In the genomic region with DNA sequence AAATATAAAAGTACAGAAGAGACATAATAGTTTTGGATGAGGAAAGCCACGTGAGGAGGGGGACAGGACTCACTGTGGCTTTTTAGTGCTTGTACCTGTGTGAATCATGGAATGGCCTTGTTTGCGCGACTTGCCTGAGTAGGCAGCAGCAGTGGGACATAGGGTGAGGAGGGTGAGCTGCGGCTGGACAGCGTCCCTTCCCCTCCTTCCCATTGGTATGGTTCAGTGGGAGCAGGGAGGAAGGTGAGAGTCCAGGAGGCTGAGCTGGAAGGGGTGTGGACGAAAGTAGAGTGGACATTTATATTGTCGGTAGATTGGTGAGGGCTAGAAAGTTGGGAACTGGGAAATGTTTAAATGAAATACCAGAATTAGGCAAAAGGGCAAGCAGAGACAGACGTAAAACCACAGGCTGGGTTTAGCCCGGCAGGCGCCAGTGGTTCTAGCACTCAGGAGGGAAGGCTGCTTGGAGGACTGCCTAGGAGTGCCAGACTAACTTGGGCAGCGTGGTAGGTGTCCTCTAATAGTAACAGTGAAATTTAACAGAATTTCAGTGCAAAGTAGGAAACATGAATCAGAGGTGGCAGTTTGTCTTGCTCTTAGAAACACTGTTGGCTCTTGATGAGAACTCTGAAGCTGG, we compare ENCODE assay signal across 23 mouse cellular contexts. TPM values are rescaled to one million over a fixed set of nuclear protein-coding genes. Genes with fewer than 3 reads are reported as not detected.
DNase-seq lines count a peak whose midpoint lies in the region; ATAC-seq lines count a peak whose summit lies in the region.
"Had no signal": no experiment of that assay in that cellular context is flagged by ENCODE, and none has a peak within 500 bp of the region (broad histone marks: within the 10 kb centered on the region; RNA-seq: fewer than 3 reads in every experiment).

No protein-coding gene starts in this region.

- H3K36me3 ChIP-seq in hindbrain, embryonic 16.5 days (ENCODE audit: control insufficient read depth, insufficient read depth, low read length) = no peaks in the 10 kb centered on the region; the same call in 1 of the 2 replicates

- no peak overlapping the region for H3K27ac ChIP-seq in hindbrain, embryonic 16.5 days (ENCODE audit: low read depth, low read length)
- H3K27ac ChIP-seq: embryonic facial prominence, embryonic 15.5 days; heart, embryonic 10.5 days; hindbrain, embryonic 14.5 days; limb, embryonic 15.5 days; midbrain, embryonic 12.5 days; neural tube, embryonic 15.5 days had no signal

- H3K27me3 ChIP-seq in hindbrain, embryonic 16.5 days (replicated peaks; ENCODE audit: control insufficient read depth, insufficient read depth, low read length) = no peaks in the 10 kb centered on the region
- H3K27me3 ChIP-seq: embryonic facial prominence, embryonic 15.5 days; limb, embryonic 15.5 days; midbrain, embryonic 12.5 days; neural tube, embryonic 15.5 days had no signal

- peak; percentile 44 for DNase-seq in adrenal gland, adult 2 months
- DNase-seq in adrenal gland, postnatal 4 days (ENCODE audit: low spot score in 2 of 2) = no peak
- peak; percentile 26 to 27 for DNase-seq in heart, adult 18-20 months
- DNase-seq in heart, postnatal 25 days (ENCODE audit: low spot score) = no peak
- DNase-seq in kidney, postnatal 36 days = peak; percentile 17 to 25
- DNase-seq in kidney, adult 8-10 months = no peak
- peak; percentile 24 for DNase-seq in brain, adult 2 months (ENCODE audit: low read depth, low spot score)
- DNase-seq: cerebellum, adult 9-10 months; gastrocnemius, postnatal 14 days; heart, postnatal 14 days; left cerebral cortex, postnatal 4 days; lung, adult 18-20 months; lung, postnatal 10 days; right cerebral cortex, adult 18-20 months; thymus, adult 2 months had no signal

- H3K9me3 ChIP-seq in hindbrain, embryonic 16.5 days (ENCODE audit: control insufficient read depth, low read length) = no peaks in the 10 kb centered on the region
- H3K9me3 ChIP-seq: embryonic facial prominence, embryonic 15.5 days; heart, embryonic 10.5 days; limb, embryonic 15.5 days; midbrain, embryonic 12.5 days; neural tube, embryonic 15.5 days had no signal

- no peaks in the 10 kb centered on the region for H3K4me1 ChIP-seq in hindbrain, embryonic 16.5 days (ENCODE audit: control insufficient read depth, insufficient read depth, low read depth, low read length)
- H3K4me1 ChIP-seq: heart, embryonic 10.5 days; midbrain, embryonic 12.5 days had no signal

- intact Hi-C loops in heart, postnatal 25 days (cut with DNase I) = no loop called here

- no peak overlapping the region for H3K9ac ChIP-seq in hindbrain, embryonic 16.5 days (ENCODE audit: low read depth, low read length)
- H3K9ac ChIP-seq: embryonic facial prominence, embryonic 15.5 days; hindbrain, embryonic 14.5 days; limb, embryonic 15.5 days; midbrain, embryonic 12.5 days; neural tube, embryonic 15.5 days had no signal

- no peak overlapping the region for H3K4me2 ChIP-seq in hindbrain, embryonic 16.5 days (ENCODE audit: low read length)
- H3K4me2 ChIP-seq: embryonic facial prominence, embryonic 15.5 days; hindbrain, embryonic 14.5 days; limb, embryonic 15.5 days; midbrain, embryonic 12.5 days; neural tube, embryonic 15.5 days had no signal

- H3K4me3 ChIP-seq in hindbrain, embryonic 16.5 days (ENCODE audit: low read length) = no peak overlapping the region
- H3K4me3 ChIP-seq: embryonic facial prominence, embryonic 15.5 days; heart, embryonic 10.5 days; limb, embryonic 15.5 days; midbrain, embryonic 12.5 days; neural tube, embryonic 15.5 days had no signal

- whole genome bisulfite sequencing in hindbrain, embryonic 16.5 days = 88% methylated on average over 11 of the region's 11 CpGs

- no peak for ATAC-seq in hindbrain, embryonic 16.5 days
- ATAC-seq: forebrain, embryonic 14.5 days had no signal

RNA-seq across cellular contexts. Expression of gene Rhot1, which starts 10.0 kb away (rescaled TPM):
- 10 to 100 TPM; 69.6 to 80.7 TPM for total RNA-seq in adrenal gland, adult 2 months (2021)
- polyA plus RNA-seq in adrenal gland, adult 2 months (2012; rRNA removed) = 4.4 and 5.4 TPM in 2 replicates
- 10 to 100 TPM; 61.4 to 65.9 TPM for total RNA-seq in adrenal gland, postnatal 4 days (2021)
- 10 to 100 TPM; 59.0 to 64.3 TPM for total RNA-seq in heart, adult 18-20 months (2021)
- total RNA-seq in heart, postnatal 25 days (2021) = 10 to 100 TPM; 62.4 to 68.1 TPM
- 66.9 and 69.9 TPM in 2 replicates for polyA plus RNA-seq in hindbrain, embryonic 16.5 days (2015; fragmentation: Nextera tagmentation; extraction: Ambion mirVana)

RNA-seq across cellular contexts. Expression of gene Rnf135, which starts 35.1 kb away (rescaled TPM):
- 1 to 10 TPM; 7.1 to 9.8 TPM for total RNA-seq in adrenal gland, adult 2 months (2021)
- polyA plus RNA-seq in adrenal gland, adult 2 months (2012; rRNA removed) = 8.4 and 12.2 TPM in 2 replicates
- total RNA-seq in adrenal gland, postnatal 4 days (2021) = 10 to 100 TPM; 16.0 to 16.2 TPM
- total RNA-seq in heart, adult 18-20 months (2021) = 1 to 10 TPM; 5.4 to 5.7 TPM
- 1 to 10 TPM; 5.8 to 6.0 TPM for total RNA-seq in heart, postnatal 25 days (2021)
- polyA plus RNA-seq in hindbrain, embryonic 16.5 days (2015; fragmentation: Nextera tagmentation; extraction: Ambion mirVana) = 4.6 and 4.9 TPM in 2 replicates

Comparison
In these comparisons a context has a peak if more than half of its experiments do, and no peak if none do; other contexts are left out.
1. DNase-seq: peak in adrenal gland, adult 2 months (single experiment), heart, adult 18-20 months (2 of 2), kidney, postnatal 36 days (2 of 2) and brain, adult 2 months (single experiment); none in adrenal gland, postnatal 4 days (0 of 2), heart, postnatal 25 days (single experiment) and kidney, adult 8-10 months (0 of 2).